Mouse (Mus musculus) lung, embryonic 14.5 days (tissue): ENCODE measurements around the gene Pimreg. TPM values are rescaled to one million over a fixed set of nuclear protein-coding genes. Genes with fewer than 3 reads are reported as not detected.
A peak's percentile ranks its signal among the peaks of the same experiment; 100 is the strongest.

ENCODE experiments used
- ATAC-seq: fragments of 200-750 bp; cut with Nextera tagmentation; 2 replicates; pipeline ENCODE4 v1.8.0; 2017; ENCODE audit warnings: mild to moderate bottlenecking, moderate TSS enrichment, moderate library complexity; ENCODE audit not compliant: insufficient read depth
- DNase-seq: peaks from one replicate; pipeline ENCODE4 v3.0.0-alpha.2; 2015
- H3K27ac ChIP-seq: fragments of 300-500 bp; sonication (generic); 2 replicates; pipeline ENCODE4 v1.5.1; 2014; ENCODE audit warnings: low read depth, mild to moderate bottlenecking, moderate library complexity
- H3K27me3 ChIP-seq: fragments of 300-500 bp; sonication (generic); 2 replicates; pipeline ENCODE4 v1.6.1; 2014; ENCODE audit warnings: low read length, control low read depth; ENCODE audit not compliant: insufficient read depth
- H3K36me3 ChIP-seq: fragments of 300-500 bp; sonication (generic); 2 replicates; pipeline ENCODE4 v1.6.1; 2014; ENCODE audit warnings: control low read depth; ENCODE audit not compliant: insufficient read depth
- H3K4me1 ChIP-seq: fragments of 300-500 bp; sonication (generic); 2 replicates; pipeline ENCODE4 v1.6.1; 2014; ENCODE audit warnings: antibody characterized with exemption, control low read depth; ENCODE audit not compliant: insufficient read depth
- H3K4me2 ChIP-seq: fragments of 300-500 bp; sonication (generic); 2 replicates; pipeline ENCODE4 v1.6.1; 2014; ENCODE audit warnings: mild to moderate bottlenecking
- H3K4me3 ChIP-seq: fragments of 300-500 bp; sonication (generic); 2 replicates; pipeline ENCODE4 v1.5.1; 2014; ENCODE audit warnings: low read depth, low read length
- H3K9ac ChIP-seq: fragments of 300-500 bp; sonication (generic); 2 replicates; pipeline ENCODE4 v1.6.1; 2014
- H3K9me3 ChIP-seq: fragments of 300-500 bp; sonication (generic); 2 replicates; pipeline ENCODE4 v1.6.1; 2016; ENCODE audit warnings: low read depth, low read length, control low read depth
- CTCF ChIP-seq: IDR thresholded peaks from 2 replicates; pipeline ENCODE4 v1.5.1; 2016; ENCODE audit warnings: antibody characterized with exemption, low read depth
- WGBS: fragments of 180-500 bp; shearing (Covaris S2); extraction: QIAGEN DNeasy Blood & Tissue Kit; methylation state at CpG from one replicate; pipeline ENCODE4 v1.1.7; 2014; 5-methylcytosine and 5-hydroxymethylcytosine counted together
- polyA plus RNA-seq: library from polyadenylated mRNA; unstranded; fragments of >200 nt; fragmentation: Nextera tagmentation; extraction: Ambion mirVana; gene quantifications from 2 replicates; pipeline ENCODE4 v1.2.1, GENCODE M21; 2014

Pimreg gene
- polyA plus RNA-seq, 1 experiment from 2014 or later: 165 TPM

- Histone ChIP-seq H3K9me3 (no peaks in the 10 kb centered on the region), H3K4me3 (peak overlapping the region; percentile 68), H3K36me3 (peaks cover 35% of the 10 kb centered on the region), H3K9ac (peak overlapping the region; percentile 74), H3K4me1 (peaks cover 11% of the 10 kb centered on the region; the same call in 1 of the 2 replicates), H3K4me2 (peak overlapping the region; percentile 65), H3K27ac (peak overlapping the region; percentile 36; the same call in 1 of the 2 replicates), H3K27me3 (no peaks in the 10 kb centered on the region)
- ATAC-seq (no peak), DNase-seq (no peak)
- no peak for TF ChIP-seq CTCF
- under 1% methylated on average over 14 of the region's 14 CpGs for WGBS
Observed at GRCm38 (mm10) chr11:72042631-72043030, 799 bp downstream of the Pimreg start.

GRCm38 (mm10) chr11:72044231-72044630 lies 2.4 kb downstream of the Pimreg start:
- WGBS: 75% methylated on average over 3 of the region's 3 CpGs

GRCm38 (mm10) chr11:72048730-72049129 lies 6.9 kb downstream of the Pimreg start:
- Histone ChIP-seq H3K9me3 (no peaks in the 10 kb centered on the region), H3K36me3 (peaks cover 42% of the 10 kb centered on the region), H3K27ac (no peak overlapping the region), H3K4me1 (peaks cover 4% of the 10 kb centered on the region; the same call in 1 of the 2 replicates), H3K4me3 (no peak overlapping the region), H3K4me2 (no peak overlapping the region), H3K9ac (no peak overlapping the region), H3K27me3 (peaks cover 8% of the 10 kb centered on the region; the same call in 1 of the 2 replicates)
- ATAC-seq (no peak), DNase-seq (no peak)
- WGBS: 60% methylated on average over 6 of the region's 6 CpGs
- TF ChIP-seq CTCF: no peak

More at GRCm38 (mm10) chr11:72044231-72044630, 2.4 kb downstream of the Pimreg start:
- TF ChIP-seq CTCF: no peak
- Histone ChIP-seq H3K4me1 (peaks cover 11% of the 10 kb centered on the region; the same call in 1 of the 2 replicates), H3K4me2 (peak overlapping the region; percentile 65), H3K9ac (no peak overlapping the region), H3K4me3 (peak overlapping the region; percentile 68; the same call in 1 of the 2 replicates), H3K36me3 (peaks cover 42% of the 10 kb centered on the region), H3K9me3 (no peaks in the 10 kb centered on the region), H3K27me3 (no peaks in the 10 kb centered on the region), H3K27ac (no peak overlapping the region)
- ATAC-seq: no peak
- no peak for DNase-seq

- Histone ChIP-seq H3K9ac (no peak overlapping the region), H3K4me3 (no peak overlapping the region), H3K4me1 (peaks cover 4% of the 10 kb centered on the region; the same call in 1 of the 2 replicates), H3K27me3 (peaks cover 8% of the 10 kb centered on the region; the same call in 1 of the 2 replicates), H3K27ac (no peak overlapping the region), H3K36me3 (peaks cover 39% of the 10 kb centered on the region), H3K9me3 (no peaks in the 10 kb centered on the region), H3K4me2 (no peak overlapping the region)
- ATAC-seq (no peak), DNase-seq (no peak)
- TF ChIP-seq CTCF: no peak
- 67% methylated on average over 8 of the region's 8 CpGs for WGBS
Observed at GRCm38 (mm10) chr11:72049171-72049759, 7.4 kb downstream of the Pimreg start.

- peak; percentile 68 for DNase-seq
- Histone ChIP-seq H3K4me3 (peak overlapping the region; percentile 44), H3K4me1 (peaks cover 4% of the 10 kb centered on the region; the same call in 1 of the 2 replicates), H3K9me3 (no peaks in the 10 kb centered on the region), H3K9ac (peak overlapping the region; percentile 52), H3K27ac (no peak overlapping the region), H3K4me2 (peak overlapping the region; percentile 82), H3K36me3 (peaks cover 28% of the 10 kb centered on the region), H3K27me3 (peaks cover 8% of the 10 kb centered on the region; the same call in 1 of the 2 replicates)
- ATAC-seq: peak; percentile 12; the same call in 1 of the 2 replicates
- 17% methylated on average over 14 of the region's 14 CpGs for WGBS
- no peak for TF ChIP-seq CTCF
Observed at GRCm38 (mm10) chr11:72050168-72050894, 8.5 kb downstream of the Pimreg start.

- DNase-seq: peak; percentile 64
- peaks cover 20% of the 10 kb centered on the region for H3K36me3 ChIP-seq
- H3K9ac ChIP-seq: peak overlapping the region; percentile 52
- peak overlapping the region; percentile 82 for H3K4me2 ChIP-seq
- H3K4me3 ChIP-seq: peak overlapping the region; percentile 44
- WGBS: 3% methylated on average over 45 of the region's 45 CpGs
- no peak overlapping the region for H3K27ac ChIP-seq
- TF ChIP-seq CTCF: peak; percentile 63
- ATAC-seq: peak; percentile 30; the same call in 1 of the 2 replicates
- H3K9me3 ChIP-seq: no peaks in the 10 kb centered on the region
- H3K4me1 ChIP-seq: peaks cover 4% of the 10 kb centered on the region; the same call in 1 of the 2 replicates
- H3K27me3 ChIP-seq: peaks cover 8% of the 10 kb centered on the region; the same call in 1 of the 2 replicates
Observed at GRCm38 (mm10) chr11:72050895-72051858, 9.3 kb downstream of the Pimreg start.
